Mouse (Mus musculus): ENCODE data around the gene Scyl3. TPM values are rescaled to one million over a fixed set of nuclear protein-coding genes. Genes with fewer than 3 reads are reported as not detected.

Scyl3 gene
- total RNA-seq (2021) = 10 to 100 TPM; 22.1 to 22.9 TPM
- long read RNA-seq, experiment 1, full-length matches to known transcripts = 7 of 18 reads
- long read RNA-seq, experiment 1, partial matches to known transcripts = 5 of 18 reads
- long read RNA-seq, experiment 1, other reads (novel, unspliced or antisense) = 6 of 18 reads
- long read RNA-seq, experiment 2, full-length matches to known transcripts = 3 of 28 reads
- long read RNA-seq, experiment 2, partial matches to known transcripts = 7 of 28 reads
- long read RNA-seq, experiment 2, other reads (novel, unspliced or antisense) = 18 of 28 reads

DNA sequence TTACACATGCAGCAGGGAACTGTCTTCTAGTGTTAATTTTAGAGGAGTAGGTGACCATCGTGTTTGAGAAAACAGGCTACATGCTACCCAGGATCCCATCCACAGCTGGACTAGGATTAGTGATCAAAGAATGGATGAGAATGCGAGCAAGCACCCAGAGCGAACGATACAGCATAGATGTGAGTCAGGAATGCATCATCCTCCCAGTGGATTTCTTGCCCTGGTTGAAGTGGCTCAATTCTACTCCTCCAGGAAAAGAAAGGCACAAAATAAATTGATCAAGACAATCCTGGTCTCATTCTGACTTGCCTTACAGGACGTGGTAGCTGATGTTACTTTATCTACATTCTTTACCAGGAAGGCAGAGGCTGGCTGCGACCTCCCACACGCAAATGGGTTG, at the start of gene Scyl3:
Gene Scyl3 (plus strand): TSS at position 255 of the 400 bp plus-strand sequence.
- no peak for DNase-seq (ENCODE audit: low spot score in 2 of 2)
- TF ChIP-seq CTCF (conservative IDR thresholded peaks at IDR 0.05) = no peak
- Histone ChIP-seq H3K27ac (peak within 1 kb of the TSS; percentile 97), H3K4me3 (peak within 1 kb of the TSS; percentile 71)

DNA sequence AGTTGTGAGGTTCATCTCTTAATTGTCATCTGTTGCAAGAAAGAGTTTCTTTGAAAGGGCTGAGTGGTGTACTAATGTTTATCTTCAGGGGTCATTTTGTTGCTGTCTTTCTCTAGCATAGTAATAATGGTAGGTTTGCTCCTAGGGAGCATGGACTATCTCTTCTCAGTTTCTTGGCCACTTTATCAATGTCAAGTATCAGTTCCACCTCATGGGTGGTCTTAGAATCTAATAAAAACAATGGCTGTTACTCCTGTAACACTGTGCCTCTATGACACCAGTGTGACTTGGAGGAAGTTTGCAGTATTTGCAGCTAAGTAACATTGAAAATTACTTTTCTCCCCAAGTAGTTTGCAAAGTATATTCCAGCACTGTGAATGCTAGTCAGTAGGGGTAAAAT, 39.3 kb upstream of the Scyl3 start:
- H3K27ac ChIP-seq = no peak overlapping the region
- no peak for DNase-seq (ENCODE audit: low spot score in 2 of 2)
- no peak for TF ChIP-seq CTCF (conservative IDR thresholded peaks at IDR 0.05)
- H3K4me3 ChIP-seq = no peak overlapping the region

DNA sequence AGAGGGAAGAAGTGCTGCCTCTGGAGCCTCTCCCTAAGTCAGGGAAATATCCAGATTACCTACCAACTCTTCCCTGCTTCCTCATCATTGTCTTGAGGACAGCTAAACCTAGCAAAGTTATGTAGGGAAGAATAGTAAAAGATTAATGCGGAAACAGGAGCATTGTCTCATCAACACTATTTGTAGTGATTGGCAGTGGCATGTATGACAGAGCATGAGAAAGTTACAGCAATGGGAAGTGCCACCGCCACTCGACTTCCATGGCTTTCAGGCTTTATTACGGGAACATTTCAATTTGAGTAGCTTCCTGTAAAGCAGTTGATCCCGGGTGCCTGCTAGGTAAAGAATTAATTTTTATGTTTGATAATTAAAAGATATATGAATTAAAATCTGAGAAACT, 35.6 kb upstream of the Scyl3 start:
- DNase-seq (ENCODE audit: low spot score in 2 of 2) = no peak
- Histone ChIP-seq H3K4me3 (no peak overlapping the region), H3K27ac (no peak overlapping the region)
- TF ChIP-seq CTCF (conservative IDR thresholded peaks at IDR 0.05) = no peak

DNA sequence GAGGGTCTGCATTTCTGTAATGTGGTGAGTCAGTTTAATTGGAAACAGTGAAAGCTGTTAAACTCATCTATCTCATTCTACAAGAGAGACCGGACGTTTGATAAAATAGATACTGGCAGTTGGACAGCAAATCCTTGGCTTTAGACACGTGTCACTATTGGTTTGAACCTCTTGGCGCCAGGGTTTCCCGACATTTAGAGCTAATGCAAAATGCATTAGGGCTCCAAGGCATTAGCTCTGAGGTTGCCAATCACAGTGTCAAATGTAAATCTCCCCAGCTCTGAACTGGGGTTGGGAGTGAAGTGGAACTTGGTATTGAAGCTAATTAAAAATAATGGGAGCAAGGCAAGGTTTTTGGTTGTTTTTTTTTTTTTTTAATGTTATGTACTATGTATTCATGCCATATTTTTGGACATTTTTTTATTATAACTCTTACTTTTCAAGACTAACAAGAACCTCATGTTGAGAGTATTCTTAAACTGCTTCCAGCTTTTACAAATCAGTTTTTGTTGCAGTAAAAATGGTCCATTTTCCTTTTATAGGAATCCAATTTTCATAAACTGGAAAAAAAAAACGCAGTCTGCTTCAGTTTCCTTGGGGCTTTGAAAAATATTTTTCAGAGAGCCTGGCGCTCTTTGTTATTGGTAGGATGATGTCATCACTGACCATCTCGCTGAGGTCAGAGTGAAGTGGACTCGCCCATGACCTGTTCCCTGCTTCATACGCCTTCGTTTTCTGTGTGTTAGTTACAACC, 34.9 kb upstream of the Scyl3 start:
- no peak overlapping the region for H3K4me3 ChIP-seq
- DNase-seq (ENCODE audit: low spot score in 2 of 2) = no peak
- no peak overlapping the region for H3K27ac ChIP-seq
- no peak for TF ChIP-seq CTCF (conservative IDR thresholded peaks at IDR 0.05)

DNA sequence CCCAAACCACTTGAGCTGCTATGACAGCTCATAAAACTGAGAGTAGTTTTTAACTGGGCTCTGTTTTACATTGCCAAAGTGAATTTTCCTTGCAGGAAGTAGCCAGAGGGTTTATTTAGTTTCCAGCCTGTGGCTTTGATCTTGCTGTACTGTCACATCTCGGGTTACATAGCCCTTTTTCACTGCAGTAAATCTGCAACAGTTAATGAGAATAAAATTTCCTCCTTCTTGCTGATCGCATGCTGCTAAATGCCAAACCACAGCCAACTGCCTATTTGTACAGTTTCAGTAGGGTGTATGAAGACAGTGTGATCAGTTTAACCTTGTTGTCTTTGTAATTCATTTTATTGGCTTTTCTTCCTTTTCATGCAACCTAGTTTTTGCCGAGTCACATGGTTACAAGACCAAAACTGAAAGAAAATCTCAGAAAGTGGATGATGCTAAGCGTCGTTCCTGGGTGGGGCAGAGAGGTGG, 30.6 kb upstream of the Scyl3 start:
- Histone ChIP-seq H3K27ac (no peak overlapping the region), H3K4me3 (no peak overlapping the region)
- DNase-seq (ENCODE audit: low spot score in 2 of 2) = no peak
- no peak for TF ChIP-seq CTCF (conservative IDR thresholded peaks at IDR 0.05)

DNA sequence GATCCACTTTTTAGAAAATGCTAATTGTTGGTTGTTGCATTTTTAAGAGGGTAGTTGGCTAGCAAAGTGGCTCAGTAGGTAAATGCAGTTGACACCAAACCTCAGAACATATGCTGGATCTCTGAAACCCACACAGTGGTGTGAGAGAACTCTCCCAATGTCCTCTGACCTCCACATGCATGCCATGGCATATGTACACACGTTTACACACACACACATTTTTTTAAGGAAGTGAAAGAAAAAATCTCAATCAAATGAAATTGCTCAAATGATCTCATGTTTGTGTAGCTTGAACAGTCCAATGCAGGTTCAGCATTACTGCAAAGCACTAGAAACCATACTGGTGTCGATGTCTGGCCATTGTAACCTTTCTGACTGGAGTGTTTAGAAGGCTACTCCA, 29.3 kb upstream of the Scyl3 start:
- no peak for TF ChIP-seq CTCF (conservative IDR thresholded peaks at IDR 0.05)
- Histone ChIP-seq H3K4me3 (no peak overlapping the region), H3K27ac (no peak overlapping the region)
- no peak for DNase-seq (ENCODE audit: low spot score in 2 of 2)

DNA sequence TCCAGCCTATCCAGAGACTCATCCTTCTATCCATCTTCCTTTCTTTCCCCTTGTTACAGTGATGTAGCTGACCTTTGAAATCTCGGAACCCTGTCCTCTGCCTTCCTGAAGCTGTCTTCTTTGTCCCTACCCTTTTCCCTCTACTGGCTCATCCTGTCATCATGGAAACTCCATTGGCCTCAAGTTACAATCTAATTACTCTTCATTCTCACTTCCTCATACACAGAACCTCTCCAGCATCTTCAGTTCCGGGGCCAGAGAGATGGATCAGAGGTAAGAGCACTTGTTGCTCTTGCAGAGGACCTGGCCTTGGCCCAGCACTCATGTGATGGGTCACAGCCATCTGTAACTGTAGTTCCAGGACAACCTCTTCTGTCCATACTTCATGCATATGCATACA, 28.7 kb upstream of the Scyl3 start:
- Histone ChIP-seq H3K4me3 (no peak overlapping the region), H3K27ac (no peak overlapping the region)
- no peak for DNase-seq (ENCODE audit: low spot score in 2 of 2)
- TF ChIP-seq CTCF (conservative IDR thresholded peaks at IDR 0.05) = no peak

DNA sequence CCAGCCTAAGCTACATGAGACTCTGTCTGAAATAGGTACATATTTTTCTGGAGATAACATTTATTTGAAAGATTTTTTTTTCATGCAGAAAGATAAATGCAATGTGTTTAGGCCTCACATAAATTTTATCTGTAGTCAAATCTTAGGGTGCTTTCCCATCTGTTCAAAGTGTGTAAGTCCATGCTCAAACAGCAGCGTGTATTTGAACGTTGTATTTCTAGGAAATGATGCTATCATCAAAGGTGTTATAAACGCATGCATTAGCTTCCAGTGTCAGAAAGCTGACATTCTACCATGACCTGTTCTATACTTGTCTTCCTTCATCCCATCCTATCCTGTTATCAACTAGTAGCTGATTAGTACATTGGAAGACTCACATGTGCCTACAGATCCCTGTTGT, 25.5 kb upstream of the Scyl3 start:
- no peak for DNase-seq (ENCODE audit: low spot score in 2 of 2)
- Histone ChIP-seq H3K4me3 (no peak overlapping the region), H3K27ac (no peak overlapping the region)
- TF ChIP-seq CTCF (conservative IDR thresholded peaks at IDR 0.05) = no peak

DNA sequence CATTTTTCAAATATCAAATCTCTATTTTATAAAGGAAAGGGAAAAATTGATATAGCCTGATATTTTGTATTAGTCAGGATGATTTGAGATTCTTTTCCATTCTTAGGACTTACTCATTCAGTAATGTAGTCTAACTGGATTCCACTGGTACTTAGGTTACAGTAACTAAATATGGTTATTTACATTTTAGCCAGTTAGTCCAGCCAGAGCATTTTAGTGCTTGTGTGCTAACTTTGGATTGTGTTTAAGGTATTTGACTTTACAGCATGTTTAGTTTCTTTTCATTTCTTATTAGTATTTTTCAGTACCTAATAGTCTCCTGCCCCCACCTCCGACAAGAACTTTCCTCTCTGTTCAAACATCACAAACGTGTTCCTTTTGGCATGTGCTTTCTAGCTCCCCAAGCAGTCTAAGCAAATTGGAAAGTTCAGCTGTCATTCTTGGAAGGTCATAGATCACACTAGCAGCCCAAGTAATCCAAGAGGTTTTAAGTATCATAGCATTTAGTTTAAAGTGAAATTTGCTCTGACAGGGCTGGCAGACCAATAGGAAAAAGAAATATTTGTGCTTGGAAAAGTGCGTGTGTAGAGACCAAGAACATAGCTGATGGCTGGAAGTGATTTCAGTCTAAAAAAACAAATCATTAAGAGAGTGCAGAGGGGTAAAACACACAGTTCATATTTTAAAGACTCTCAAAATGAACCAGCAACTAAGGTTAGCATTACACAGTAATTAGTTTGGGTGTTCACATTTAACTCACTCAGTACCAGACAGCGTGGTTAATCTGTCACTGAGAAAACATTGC, 21.7 kb upstream of the Scyl3 start:
- no peak for TF ChIP-seq CTCF (conservative IDR thresholded peaks at IDR 0.05)
- no peak overlapping the region for H3K27ac ChIP-seq
- no peak for DNase-seq (ENCODE audit: low spot score in 2 of 2)
- no peak overlapping the region for H3K4me3 ChIP-seq

DNA sequence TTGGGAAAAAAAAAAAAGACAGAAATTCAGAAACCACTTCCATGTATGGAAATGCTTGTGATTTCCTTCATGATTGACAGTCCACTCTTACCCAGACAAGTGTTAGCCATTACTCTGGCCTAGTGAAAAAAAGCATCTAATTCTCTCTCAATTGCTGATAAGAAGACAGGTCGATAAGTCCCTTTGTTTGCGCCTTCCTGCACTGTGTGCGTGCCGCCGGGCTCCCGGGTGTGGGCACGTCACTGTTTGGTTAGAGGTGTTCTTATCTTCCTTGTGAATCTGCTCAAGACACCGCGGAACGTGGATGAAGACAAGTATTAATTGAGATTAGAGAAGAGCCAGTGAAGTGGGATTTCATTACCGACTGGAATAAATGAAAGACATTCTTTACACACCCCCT, 20.5 kb upstream of the Scyl3 start:
- DNase-seq (ENCODE audit: low spot score in 2 of 2) = no peak
- no peak for TF ChIP-seq CTCF (conservative IDR thresholded peaks at IDR 0.05)
- Histone ChIP-seq H3K4me3 (no peak overlapping the region), H3K27ac (no peak overlapping the region)

DNA sequence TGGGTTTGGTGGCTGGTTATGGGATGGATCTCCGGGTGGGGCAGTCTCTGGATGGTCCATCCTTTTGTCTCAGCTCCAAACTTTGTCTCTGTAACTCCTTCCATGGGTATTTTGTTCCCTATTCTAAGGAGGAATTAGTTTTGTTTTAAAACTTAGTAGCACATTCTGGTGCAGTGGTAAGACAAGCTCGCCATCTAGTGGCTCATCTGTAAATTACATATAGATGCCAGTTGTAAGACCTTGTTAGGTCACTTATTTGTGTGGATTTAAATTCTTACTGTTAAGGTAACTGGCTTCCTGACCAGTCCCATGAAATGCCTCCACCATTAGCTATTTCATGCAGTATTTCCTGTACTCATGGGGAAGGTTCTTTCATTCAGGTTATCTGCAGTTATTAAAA, 18.6 kb upstream of the Scyl3 start:
- Histone ChIP-seq H3K4me3 (no peak overlapping the region), H3K27ac (no peak overlapping the region)
- peak; percentile 14 to 46 for DNase-seq (ENCODE audit: low spot score in 2 of 2)
- peak; percentile 88 for TF ChIP-seq CTCF (conservative IDR thresholded peaks at IDR 0.05)

DNA sequence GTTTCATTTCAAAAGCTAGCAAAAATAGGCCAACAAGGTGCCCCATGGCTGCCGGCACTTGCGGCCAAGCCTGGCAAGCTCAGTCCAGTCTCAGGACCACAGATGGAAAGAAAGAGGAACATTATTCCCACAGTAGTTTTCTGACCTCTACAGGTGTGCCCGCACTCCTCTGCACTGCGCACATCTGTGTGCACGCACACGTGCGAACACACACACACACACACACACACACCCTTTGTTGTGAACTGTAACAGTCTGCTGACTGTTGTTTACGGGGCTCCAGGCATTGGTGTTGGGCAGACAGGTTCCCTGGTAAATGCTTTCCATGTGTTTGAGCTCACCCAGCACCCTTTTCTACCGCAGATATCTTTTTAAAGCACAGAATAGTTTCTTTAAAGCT, 18.1 kb upstream of the Scyl3 start:
- no peak overlapping the region for H3K27ac ChIP-seq
- no peak for DNase-seq (ENCODE audit: low spot score in 2 of 2)
- no peak for TF ChIP-seq CTCF (conservative IDR thresholded peaks at IDR 0.05)
- H3K4me3 ChIP-seq = no peak overlapping the region

DNA sequence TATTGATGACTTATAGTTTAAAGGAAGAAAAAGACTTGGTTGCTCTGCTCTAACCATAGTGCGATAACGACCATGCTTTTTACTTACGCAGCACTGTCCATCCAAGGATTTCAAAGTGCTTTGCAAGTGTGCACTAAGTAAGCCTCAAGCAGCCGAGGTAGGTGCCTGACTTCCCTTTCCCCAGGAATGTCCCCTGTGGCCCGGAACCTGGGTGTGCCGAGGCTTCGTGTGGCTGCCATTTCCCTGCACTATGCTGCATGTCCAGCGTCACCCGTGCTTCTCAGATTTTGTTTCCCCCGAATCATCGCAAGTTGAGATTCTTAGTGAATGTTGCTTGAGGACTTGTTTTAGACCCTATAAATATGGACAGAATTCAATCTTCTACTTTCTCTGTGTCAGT, 16.9 kb upstream of the Scyl3 start:
- no peak for DNase-seq (ENCODE audit: low spot score in 2 of 2)
- TF ChIP-seq CTCF (conservative IDR thresholded peaks at IDR 0.05) = no peak
- Histone ChIP-seq H3K4me3 (no peak overlapping the region), H3K27ac (no peak overlapping the region)

Measured in layer of hippocampus, adult 2 months (tissue).